8 mouse cellular contexts compared by ENCODE assay signal in the genomic region with DNA sequence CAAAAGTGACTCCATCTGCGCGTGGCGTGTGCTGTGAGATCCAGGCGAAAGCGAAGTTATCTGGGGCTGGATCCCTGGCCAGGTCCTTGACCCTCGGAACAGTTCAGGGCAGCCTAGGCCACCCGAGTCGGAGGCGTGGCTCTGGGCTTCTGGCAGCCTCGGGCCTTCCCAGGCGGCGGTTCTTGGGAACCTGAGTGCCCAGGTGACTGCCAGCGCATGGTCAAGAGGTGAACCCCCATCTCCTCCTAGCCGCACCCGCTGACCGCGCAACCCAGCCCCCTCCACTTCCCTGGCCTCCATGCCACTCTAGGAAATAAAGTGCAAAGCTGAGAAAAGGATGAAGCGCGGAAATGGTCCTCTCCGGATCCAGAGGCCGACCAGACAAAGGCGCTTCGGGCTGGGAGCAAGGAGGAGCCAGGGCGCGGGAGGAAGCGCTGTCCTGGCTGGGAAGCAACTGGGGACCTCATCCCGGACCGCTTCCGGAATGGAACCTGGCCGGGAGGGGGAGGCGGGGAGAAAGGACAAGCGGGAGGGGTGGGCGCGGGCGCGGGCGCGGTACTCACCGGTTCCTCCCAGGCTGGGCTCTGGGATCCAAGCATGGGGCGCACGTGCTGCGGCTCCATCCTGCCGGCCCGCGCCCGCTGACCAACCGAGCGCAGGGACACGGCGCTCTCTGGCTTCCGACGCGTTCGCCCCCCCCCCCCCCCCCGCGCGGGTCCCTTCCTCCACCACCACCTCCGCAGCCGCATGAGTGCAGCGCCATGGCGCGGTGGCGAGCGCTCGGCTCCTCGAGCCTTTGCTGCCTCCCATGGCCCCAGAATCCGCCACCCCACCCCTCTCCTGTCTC. TPM values are rescaled to one million over a fixed set of nuclear protein-coding genes. Genes with fewer than 3 reads are reported as not detected.
DNase-seq lines count a peak whose midpoint lies in the region; ATAC-seq lines count a peak whose summit lies in the region.
"Not testable (repeated sequence)": the region's sequence is repeated elsewhere in the genome, so short reads cannot be mapped to it uniquely, and the experiment has no call there.

No protein-coding gene starts in this region.

- peak overlapping the region; percentile 44 for H3K4me3 ChIP-seq in embryonic facial prominence, embryonic 15.5 days (replicated peaks)
- peak overlapping the region; percentile 28 for H3K4me3 ChIP-seq in intestine, embryonic 14.5 days (ENCODE audit: low read depth, low read length)
- H3K4me3 ChIP-seq in limb, embryonic 11.5 days (ENCODE audit: low read depth, low read length) = peak overlapping the region; percentile 28
- peak overlapping the region; percentile 53 for H3K4me3 ChIP-seq in midbrain, embryonic 10.5 days

- not testable (repeated sequence) for H3K9ac ChIP-seq in embryonic facial prominence, embryonic 15.5 days; intestine, embryonic 14.5 days (ENCODE audit: low read length); limb, embryonic 11.5 days (ENCODE audit: low read length)

- 0% methylated on average over 28 of the region's 67 CpGs for WGBS in embryonic facial prominence, embryonic 15.5 days
- 0% methylated on average over 12 of the region's 67 CpGs for WGBS in intestine, embryonic 14.5 days
- WGBS in limb, embryonic 11.5 days = 2% methylated on average over 23 of the region's 67 CpGs
- under 1% methylated on average over 20 of the region's 67 CpGs for WGBS in midbrain, embryonic 10.5 days

- H3K9me3 ChIP-seq in embryonic facial prominence, embryonic 15.5 days (replicated peaks); intestine, embryonic 14.5 days (ENCODE audit: control insufficient read depth, low read length); limb, embryonic 11.5 days (ENCODE audit: control insufficient read depth, low read length); midbrain, embryonic 10.5 days (replicated peaks): not testable (repeated sequence)

- not testable (repeated sequence) for ATAC-seq in embryonic facial prominence, embryonic 15.5 days (ENCODE audit: insufficient number of reproducible peaks, low FRiP score, low TSS enrichment, low read depth); intestine, embryonic 14.5 days (replicated peaks; ENCODE audit: low FRiP score, low TSS enrichment, low read depth); limb, embryonic 11.5 days (ENCODE audit: insufficient number of reproducible peaks, low FRiP score, low TSS enrichment, low read depth)

- H3K36me3 ChIP-seq in embryonic facial prominence, embryonic 15.5 days; intestine, embryonic 14.5 days (ENCODE audit: control insufficient read depth, insufficient read depth, low read length); limb, embryonic 11.5 days (ENCODE audit: control insufficient read depth, insufficient read depth, low read length); midbrain, embryonic 10.5 days: not testable (repeated sequence)

- DNase-seq in adrenal gland, postnatal 10 days = peak; percentile 10
- DNase-seq in heart, adult 8-10 months (ENCODE audit: low spot score) = peak; percentile 1
- peak; percentile 49 for DNase-seq in intestine, embryonic 14.5 days (ENCODE audit: low spot score)
- DNase-seq in limb, embryonic 11.5 days (ENCODE audit: low spot score) = peak; percentile 22
- peak; percentile 13 for DNase-seq in midbrain, embryonic 10.5 days (ENCODE audit: low spot score)
- DNase-seq in right cerebral cortex, postnatal 25 days = peak; percentile 4
- DNase-seq in urinary bladder, postnatal 25 days (ENCODE audit: low spot score) = peak; percentile 2

- H3K4me1 ChIP-seq in embryonic facial prominence, embryonic 15.5 days; intestine, embryonic 14.5 days (replicated peaks; ENCODE audit: control insufficient read depth, insufficient read depth, low read length); limb, embryonic 11.5 days (ENCODE audit: control insufficient read depth, insufficient read depth, low read length); midbrain, embryonic 10.5 days: not testable (repeated sequence)

- not testable (repeated sequence) for H3K27ac ChIP-seq in embryonic facial prominence, embryonic 15.5 days (replicated peaks); intestine, embryonic 14.5 days (ENCODE audit: low read depth); limb, embryonic 11.5 days (replicated peaks; ENCODE audit: low read depth, low read length)
- H3K27ac ChIP-seq in midbrain, embryonic 10.5 days (replicated peaks) = peak overlapping the region; percentile 79

- H3K27me3 ChIP-seq in embryonic facial prominence, embryonic 15.5 days; intestine, embryonic 14.5 days (replicated peaks; ENCODE audit: control insufficient read depth, insufficient read depth, low read length); limb, embryonic 11.5 days (ENCODE audit: control insufficient read depth, insufficient read depth, low read length); midbrain, embryonic 10.5 days (ENCODE audit: low read depth, poor library complexity, severe bottlenecking): not testable (repeated sequence)

- H3K4me2 ChIP-seq in embryonic facial prominence, embryonic 15.5 days (replicated peaks) = peak overlapping the region; percentile 52
- peak overlapping the region; percentile 33; the same call in 1 of the 2 replicates for H3K4me2 ChIP-seq in intestine, embryonic 14.5 days (ENCODE audit: low read length)
- peak overlapping the region; percentile 29; the same call in 1 of the 2 replicates for H3K4me2 ChIP-seq in limb, embryonic 11.5 days (ENCODE audit: low read depth, severe bottlenecking)

RNA-seq across cellular contexts. Expression of a gene that starts 14.5 kb away (rescaled TPM):
- 1 to 10 TPM; 1.3 to 3.8 TPM for total RNA-seq in adrenal gland, postnatal 10 days (2021)
- 3.0 and 3.2 TPM in 2 replicates for polyA plus RNA-seq in embryonic facial prominence, embryonic 15.5 days (2015; fragmentation: Nextera tagmentation; extraction: Ambion mirVana)
- 1 to 10 TPM in 1 of 4 experiments, under 1 TPM in 1, not detected in 2; 0.60 to 1.0 TPM for total RNA-seq in heart, adult 8-10 months (2022)
- 5.6 and 5.8 TPM in 2 replicates for polyA plus RNA-seq in intestine, embryonic 14.5 days (2014; fragmentation: Nextera tagmentation; extraction: Ambion mirVana)
- 5.1 and 5.3 TPM in 2 replicates for polyA plus RNA-seq in limb, embryonic 11.5 days (2014; fragmentation: Nextera tagmentation; extraction: Ambion mirVana)
- 3.8 and 4.5 TPM in 2 replicates for polyA plus RNA-seq in midbrain, embryonic 10.5 days (2016; fragmentation: Nextera tagmentation; extraction: Ambion mirVana)

RNA-seq across cellular contexts. Expression of a gene that starts 17.6 kb away (rescaled TPM):
- total RNA-seq in adrenal gland, postnatal 10 days (2021) = under 1 TPM in 1 of 2 experiments, not detected in 1; 0.15 TPM
- not detected in 2 replicates for polyA plus RNA-seq in embryonic facial prominence, embryonic 15.5 days (2015; fragmentation: Nextera tagmentation; extraction: Ambion mirVana)
- total RNA-seq in heart, adult 8-10 months (2022) = under 1 TPM in 1 of 4 experiments, not detected in 3; 0.29 TPM
- not detected in 2 replicates for polyA plus RNA-seq in intestine, embryonic 14.5 days (2014; fragmentation: Nextera tagmentation; extraction: Ambion mirVana)
- polyA plus RNA-seq in limb, embryonic 11.5 days (2014; fragmentation: Nextera tagmentation; extraction: Ambion mirVana) = not detected in 2 replicates
- polyA plus RNA-seq in midbrain, embryonic 10.5 days (2016; fragmentation: Nextera tagmentation; extraction: Ambion mirVana) = not detected in 2 replicates

RNA-seq across cellular contexts. Expression of a gene that starts 36.6 kb away (rescaled TPM):
- total RNA-seq in adrenal gland, postnatal 10 days (2021) = under 1 TPM in 1 of 2 experiments, not detected in 1; 0.45 TPM
- polyA plus RNA-seq in embryonic facial prominence, embryonic 15.5 days (2015; fragmentation: Nextera tagmentation; extraction: Ambion mirVana) = not detected in 2 replicates
- total RNA-seq in heart, adult 8-10 months (2022) = not detected
- not detected in 2 replicates for polyA plus RNA-seq in intestine, embryonic 14.5 days (2014; fragmentation: Nextera tagmentation; extraction: Ambion mirVana)
- polyA plus RNA-seq in limb, embryonic 11.5 days (2014; fragmentation: Nextera tagmentation; extraction: Ambion mirVana) = not detected in 2 replicates
- polyA plus RNA-seq in midbrain, embryonic 10.5 days (2016; fragmentation: Nextera tagmentation; extraction: Ambion mirVana) = not detected in 2 replicates
